Mouse (Mus musculus): Measurements from ENCODE around the gene Serf2.
A peak's percentile ranks its signal among the peaks of the same experiment; 100 is the strongest.

The Serf2 gene

DNA sequence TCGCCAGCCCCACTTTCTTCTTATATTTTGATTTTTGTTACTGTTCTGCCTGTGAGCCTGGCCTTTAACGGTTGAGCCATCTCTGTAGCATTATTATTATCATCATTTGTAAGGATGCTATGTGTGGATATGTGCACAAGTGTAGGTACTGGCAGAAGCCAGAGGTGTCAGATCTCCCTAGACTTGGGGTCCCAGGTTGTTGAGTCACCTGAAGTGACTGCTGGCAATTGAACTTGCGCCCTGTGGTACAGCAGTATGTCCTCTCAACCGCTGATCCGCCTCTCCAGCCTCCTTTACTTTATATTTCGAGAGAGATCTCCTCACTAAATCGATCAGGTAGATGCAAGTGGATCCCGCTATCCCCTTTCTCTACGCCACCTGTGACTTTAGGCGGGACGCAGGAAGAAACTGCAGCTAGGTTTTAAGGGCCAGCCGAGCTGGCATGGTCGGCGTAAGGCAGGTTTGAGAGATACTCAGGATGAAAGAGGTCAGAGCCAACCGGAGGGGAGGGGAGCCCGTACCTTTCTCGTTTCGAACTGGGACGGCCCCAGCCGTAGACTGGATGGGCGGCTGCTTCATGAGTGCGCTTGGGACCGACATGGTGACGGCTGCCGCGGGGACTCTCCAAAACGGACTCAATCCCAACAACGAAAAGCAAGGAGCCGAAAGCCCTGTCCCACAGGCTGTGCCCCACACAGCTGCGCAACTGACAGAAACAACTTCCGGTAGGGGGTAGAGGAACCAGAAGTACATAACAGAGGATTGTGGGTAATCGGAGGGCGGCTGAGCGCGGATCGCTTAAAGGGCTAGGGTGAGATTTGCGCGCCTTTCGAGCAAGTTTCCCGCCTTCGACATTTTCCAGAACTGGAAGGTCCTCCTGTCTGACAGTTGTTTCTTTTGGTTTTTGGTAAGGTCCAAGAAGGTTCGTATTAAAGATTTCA lies 57.2 kb downstream of the Serf2 start, which contains the start of the genes Mfap1a and Wdr76:
Gene Mfap1a (minus strand): TSS at position 724 of the 941 bp plus-strand sequence.
Gene Wdr76 (plus strand): TSS at position 782 of the 941 bp plus-strand sequence.
- peak; percentile 76 for DNase-seq (ENCODE audit: low read depth, low spot score)

DNA sequence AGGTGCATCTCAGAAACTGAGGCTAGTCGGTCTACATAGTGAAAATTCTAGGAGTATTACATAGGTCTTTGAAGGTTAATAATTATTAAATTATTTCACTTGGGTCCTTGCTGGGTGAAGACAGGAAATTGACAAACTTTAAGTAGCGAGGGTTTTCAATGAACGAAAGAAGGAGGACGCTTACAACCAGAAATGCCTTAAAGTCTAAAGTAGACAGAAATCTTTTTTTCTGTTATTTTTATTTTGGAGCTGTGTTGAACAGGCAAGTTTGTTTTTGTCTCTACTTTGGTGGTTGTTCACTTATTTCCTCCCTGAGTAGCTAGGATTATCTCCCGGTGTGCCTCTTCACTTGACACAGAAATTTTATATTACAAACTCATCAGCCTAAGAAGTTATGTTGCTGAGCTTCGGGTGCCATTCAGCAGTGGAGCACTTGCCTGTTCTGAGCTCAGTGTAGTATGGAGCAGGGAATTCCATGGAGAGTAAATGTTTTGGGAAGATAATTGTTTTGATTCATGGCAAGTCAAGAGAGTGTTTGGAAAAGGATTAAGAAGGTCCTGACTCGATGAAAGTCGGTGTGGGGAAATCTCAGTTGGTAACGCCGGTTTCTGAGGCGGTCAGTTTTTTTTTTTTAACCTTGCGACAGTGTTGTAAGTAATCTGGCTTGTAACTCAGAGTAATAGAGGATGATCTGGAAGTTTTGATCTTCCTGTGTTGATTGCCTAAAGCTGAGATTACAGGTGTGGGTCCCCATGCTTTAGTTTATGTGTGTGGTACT lies 58.4 kb downstream of the Serf2 start:
- no peak for DNase-seq (ENCODE audit: low read depth, low spot score)
